Mouse (Mus musculus) cerebellum, postnatal 36 days (tissue): ENCODE measurements around the gene Pus3.
A peak's percentile ranks its signal among the peaks of the same experiment; 100 is the strongest.

Experiments
- DNase-seq, 2 experiments: peaks; one replicate each; pipeline ENCODE4 v3.0.0; 2021 to 2022; ENCODE audit warnings: mixed read lengths in 2 of 2

The Pus3 gene

GRCm38 (mm10) chr9:35558257-35559008 lies at the start of gene Pus3, which contains the start of gene Ddx25:
Gene Pus3, plus strand, starts transcription at chr9:35558595.
Gene Ddx25, minus strand, starts transcription at chr9:35558528.
- DNase-seq = peak; percentile 84 to 86

GRCm38 (mm10) chr9:35513900-35514299 lies 44.5 kb upstream of the Pus3 start:
- DNase-seq = no peak

- DNase-seq = no peak
Observed at GRCm38 (mm10) chr9:35516182-35516581, 42.2 kb upstream of the Pus3 start.

- no peak for DNase-seq
Observed at GRCm38 (mm10) chr9:35516711-35517110, 41.7 kb upstream of the Pus3 start.

GRCm38 (mm10) chr9:35518169-35518568 lies 40.2 kb upstream of the Pus3 start, which contains the start of gene Gm1113:
Gene Gm1113, minus strand, starts transcription at chr9:35518269.
- DNase-seq = no peak

GRCm38 (mm10) chr9:35520631-35521348 lies 37.6 kb upstream of the Pus3 start:
- no peak for DNase-seq

- no peak for DNase-seq
Observed at GRCm38 (mm10) chr9:35522241-35522640, 36.2 kb upstream of the Pus3 start.

GRCm38 (mm10) chr9:35522821-35523515 lies 35.4 kb upstream of the Pus3 start:
- DNase-seq = no peak

- DNase-seq = peak; percentile 32 to 37
Observed at GRCm38 (mm10) chr9:35523541-35523940, 34.9 kb upstream of the Pus3 start.

- peak; percentile 77 to 78 for DNase-seq
Observed at GRCm38 (mm10) chr9:35523941-35524411, 34.4 kb upstream of the Pus3 start.

- DNase-seq = no peak
Observed at GRCm38 (mm10) chr9:35529141-35529540, 29.3 kb upstream of the Pus3 start.

GRCm38 (mm10) chr9:35529796-35530195 lies 28.6 kb upstream of the Pus3 start:
- DNase-seq = no peak

GRCm38 (mm10) chr9:35533266-35533665 lies 25.1 kb upstream of the Pus3 start:
- DNase-seq = no peak

GRCm38 (mm10) chr9:35535110-35535509 lies 23.3 kb upstream of the Pus3 start:
- DNase-seq = peak; percentile 36 to 63

GRCm38 (mm10) chr9:35535876-35536275 lies 22.5 kb upstream of the Pus3 start:
- DNase-seq = no peak

- DNase-seq = no peak
Observed at GRCm38 (mm10) chr9:35539001-35539750, 19.2 kb upstream of the Pus3 start.

GRCm38 (mm10) chr9:35541024-35541423 lies 17.4 kb upstream of the Pus3 start:
- no peak for DNase-seq

- DNase-seq = peak; percentile 80 to 86
Observed at GRCm38 (mm10) chr9:35541488-35541887, 16.9 kb upstream of the Pus3 start.

GRCm38 (mm10) chr9:35541941-35542340 lies 16.5 kb upstream of the Pus3 start:
- DNase-seq = no peak

- no peak for DNase-seq
Observed at GRCm38 (mm10) chr9:35543099-35543860, 15.1 kb upstream of the Pus3 start.

GRCm38 (mm10) chr9:35544666-35545065 lies 13.7 kb upstream of the Pus3 start:
- no peak for DNase-seq

GRCm38 (mm10) chr9:35545704-35546103 lies 12.7 kb upstream of the Pus3 start:
- no peak for DNase-seq
